Mouse (Mus musculus): Measurements from ENCODE around the gene Dnajc4.

DNA sequence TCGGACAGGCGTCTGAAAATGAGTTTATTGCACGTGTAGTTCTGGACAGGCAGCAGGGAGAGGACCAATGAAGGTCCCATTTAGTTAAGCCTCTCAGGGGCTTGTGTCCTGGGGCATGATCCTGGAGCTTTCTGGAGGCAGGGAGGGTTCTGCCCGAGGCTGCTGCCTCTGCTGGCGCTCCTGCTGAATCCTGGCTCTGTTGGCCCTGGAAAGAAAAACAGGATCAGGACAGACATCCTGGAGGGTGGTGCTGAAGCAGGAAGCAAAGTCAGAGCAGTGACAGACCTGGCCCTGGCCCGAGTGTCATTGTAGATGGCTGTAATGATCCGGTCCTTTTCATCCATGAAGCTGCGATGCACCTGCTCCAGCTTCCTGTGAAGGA lies 4.5 kb downstream of the Dnajc4 start:
- TF ChIP-seq CTCF (IDR thresholded peaks at IDR 0.05; ENCODE audit: extremely low read depth, insufficient read depth, insufficient read length, insufficient replicate concordance): no peak
- TF ChIP-seq POLR2A (IDR thresholded peaks at IDR 0.05; ENCODE audit: low read depth, low read length): no peak
